In the genomic region with DNA sequence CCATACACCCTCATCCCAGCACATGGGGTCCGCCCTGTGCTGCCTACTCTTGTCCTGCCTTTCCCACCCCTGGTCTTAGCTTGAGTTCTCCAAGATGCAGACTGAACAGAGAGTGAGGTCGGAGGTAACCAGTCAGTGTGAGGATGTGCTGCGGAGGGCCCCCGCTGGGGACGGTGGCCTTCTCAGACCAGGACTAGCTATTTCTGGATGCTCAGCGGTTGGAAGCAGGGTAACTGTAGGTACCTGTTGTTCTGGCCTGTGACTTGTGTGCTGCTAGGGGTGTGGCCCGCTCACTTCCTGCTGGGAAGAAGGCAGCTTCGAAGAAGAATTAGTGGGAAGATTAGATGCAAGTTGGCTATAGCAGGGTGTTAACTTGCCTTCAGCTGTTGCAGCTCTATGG, we compare ENCODE assay signal across 20 mouse cellular contexts. TPM values are rescaled to one million over a fixed set of nuclear protein-coding genes. Genes with fewer than 3 reads are reported as not detected.
"Had no signal": no experiment of that assay in that cellular context is flagged by ENCODE, and none has a peak within 500 bp of the region (broad histone marks: within the 10 kb centered on the region; RNA-seq: fewer than 3 reads in every experiment).

No protein-coding gene starts in this region.

- H3K36me3 ChIP-seq: neural tube, embryonic 13.5 days; neural tube, embryonic 15.5 days; stomach, embryonic 15.5 days had no signal

- H3K27ac ChIP-seq: liver, embryonic 14.5 days; neural tube, embryonic 13.5 days; neural tube, embryonic 15.5 days; stomach, embryonic 15.5 days had no signal

- DNase-seq: lung, adult 18-20 months; lung, embryonic 14.5 days; lung, postnatal 10 days; lung, postnatal 4 days; midbrain, embryonic 14.5 days; retina, postnatal 1 day; right cerebral cortex, adult 18-20 months; right cerebral cortex, postnatal 25 days; right cerebral cortex, postnatal 4 days; spleen, adult 18-20 months; thymus, adult 18-20 months; thymus, postnatal 14 days; thymus, postnatal 36 days had no signal

- ATAC-seq: midbrain, embryonic 16.5 days had no signal

- H3K4me3 ChIP-seq: myocyte; neural tube, embryonic 13.5 days; neural tube, embryonic 15.5 days; stomach, embryonic 15.5 days had no signal

- H3K27me3 ChIP-seq: neural tube, embryonic 13.5 days; neural tube, embryonic 15.5 days; stomach, embryonic 15.5 days had no signal

- H3K9ac ChIP-seq: liver, embryonic 14.5 days; lung, embryonic 14.5 days; neural tube, embryonic 13.5 days; neural tube, embryonic 15.5 days; stomach, embryonic 15.5 days had no signal

- H3K9me3 ChIP-seq: neural tube, embryonic 13.5 days; neural tube, embryonic 15.5 days; stomach, embryonic 15.5 days had no signal

- H3K4me2 ChIP-seq: lung, embryonic 14.5 days; midbrain, embryonic 11.5 days; neural tube, embryonic 13.5 days; neural tube, embryonic 15.5 days; stomach, embryonic 15.5 days had no signal

RNA-seq across cellular contexts. Expression of gene Nod2, which starts 38.1 kb away (rescaled TPM):
- polyA plus RNA-seq: neural tube, embryonic 13.5 days had no signal
